Mouse (Mus musculus): ENCODE results near the gene Vmn1r194. TPM values are rescaled to one million over a fixed set of nuclear protein-coding genes. Genes with fewer than 3 reads are reported as not detected.
"Not testable (repeated sequence)": the region's sequence is repeated elsewhere in the genome, so short reads cannot be mapped to it uniquely, and the experiment has no call there.

Gene Vmn1r194
- not detected in 2 replicates for total RNA-seq (2017)

GRCm38 (mm10) chr13:22243915-22244314, at the start of gene Vmn1r194:
TSS of gene Vmn1r194 (plus strand) at chr13:22244215.
- ATAC-seq (replicated peaks in 1 of 2; ENCODE audit: insufficient read depth in 1 of 2, low FRiP score in 2 of 2, low TSS enrichment in 1 of 2, low read depth in 1 of 2, poor library complexity in 2 of 2, severe bottlenecking in 2 of 2): no peak

- not testable (repeated sequence) for ATAC-seq (replicated peaks in 1 of 2; ENCODE audit: insufficient read depth in 1 of 2, low FRiP score in 2 of 2, low TSS enrichment in 1 of 2, low read depth in 1 of 2, poor library complexity in 2 of 2, severe bottlenecking in 2 of 2)
Measured at GRCm38 (mm10) chr13:22223060-22223459, 21.0 kb upstream of the Vmn1r194 start, which contains the start of gene Vmn1r193. TSS of gene Vmn1r193 (minus strand) at chr13:22223160.

- ATAC-seq (replicated peaks in 1 of 2; ENCODE audit: insufficient read depth in 1 of 2, low FRiP score in 2 of 2, low TSS enrichment in 1 of 2, low read depth in 1 of 2, poor library complexity in 2 of 2, severe bottlenecking in 2 of 2): not testable (repeated sequence)
Measured at GRCm38 (mm10) chr13:22270222-22270621, 26.2 kb downstream of the Vmn1r194 start, which contains the start of gene Vmn1r195. TSS of gene Vmn1r195 (plus strand) at chr13:22270522.

- ATAC-seq (replicated peaks in 1 of 2; ENCODE audit: insufficient read depth in 1 of 2, low FRiP score in 2 of 2, low TSS enrichment in 1 of 2, low read depth in 1 of 2, poor library complexity in 2 of 2, severe bottlenecking in 2 of 2): no peak
Measured at GRCm38 (mm10) chr13:22271721-22272120, 27.7 kb downstream of the Vmn1r194 start.

- ATAC-seq (replicated peaks in 1 of 2; ENCODE audit: insufficient read depth in 1 of 2, low FRiP score in 2 of 2, low TSS enrichment in 1 of 2, low read depth in 1 of 2, poor library complexity in 2 of 2, severe bottlenecking in 2 of 2): no peak
Measured at GRCm38 (mm10) chr13:22284578-22284977, 40.6 kb downstream of the Vmn1r194 start.

- no peak for ATAC-seq (replicated peaks in 1 of 2; ENCODE audit: insufficient read depth in 1 of 2, low FRiP score in 2 of 2, low TSS enrichment in 1 of 2, low read depth in 1 of 2, poor library complexity in 2 of 2, severe bottlenecking in 2 of 2)
Measured at GRCm38 (mm10) chr13:22289620-22290019, 45.6 kb downstream of the Vmn1r194 start, which contains the start of gene Vmn1r196. TSS of gene Vmn1r196 (plus strand) at chr13:22289920.

Other genes starting within 250 kb of the Vmn1r194 start
- 0.84 and 1.1 TPM in 2 replicates for gene Prss16, start 234.5 kb upstream of the Vmn1r194 start, total RNA-seq (2017)
- gene Hist1h2ah, start 208.6 kb upstream of the Vmn1r194 start, total RNA-seq (2017): 573 and 874 TPM in 2 replicates
- gene Hist1h2bk, start 208.3 kb upstream of the Vmn1r194 start, total RNA-seq (2017): 735 and 845 TPM in 2 replicates
- gene Hist1h4i, start 202.9 kb upstream of the Vmn1r194 start, total RNA-seq (2017): 41.9 and 76.5 TPM in 2 replicates
- gene Hist1h2ag, start 201.3 kb upstream of the Vmn1r194 start, total RNA-seq (2017): 548 and 583 TPM in 2 replicates
- gene Hist1h2bj, start 201.0 kb upstream of the Vmn1r194 start, total RNA-seq (2017): 212 and 356 TPM in 2 replicates
- not detected in 2 replicates for gene Vmn1r188, start 159.8 kb upstream of the Vmn1r194 start, total RNA-seq (2017)
- not detected in 2 replicates for gene Vmn1r189, start 138.4 kb upstream of the Vmn1r194 start, total RNA-seq (2017)
- not detected in 2 replicates for gene Vmn1r191, start 60.2 kb upstream of the Vmn1r194 start, total RNA-seq (2017)
- not detected in 2 replicates for gene Vmn1r192, start 53.1 kb upstream of the Vmn1r194 start, total RNA-seq (2017)
- gene Vmn1r193, start 21.1 kb upstream of the Vmn1r194 start, total RNA-seq (2017): not detected in 2 replicates
- gene Vmn1r195, start 26.3 kb downstream of the Vmn1r194 start, total RNA-seq (2017): not detected in 2 replicates
- not detected in 2 replicates for gene Vmn1r196, start 45.7 kb downstream of the Vmn1r194 start, total RNA-seq (2017)
- not detected in 2 replicates for gene Vmn1r197, start 80.4 kb downstream of the Vmn1r194 start, total RNA-seq (2017)
- gene Vmn1r198, start 106.1 kb downstream of the Vmn1r194 start, total RNA-seq (2017): not detected in 2 replicates
- not detected in 2 replicates for gene Vmn1r199, start 135.6 kb downstream of the Vmn1r194 start, total RNA-seq (2017)
- not detected in 2 replicates for gene Vmn1r200, start 146.2 kb downstream of the Vmn1r194 start, total RNA-seq (2017)
- not detected in 2 replicates for gene Vmn1r201, start 227.7 kb downstream of the Vmn1r194 start, total RNA-seq (2017)

Measured in hematopoietic stem cell, adult 5-6 weeks (primary cell).